Mouse (Mus musculus): ENCODE results near the gene Cdh4. TPM values are rescaled to one million over a fixed set of nuclear protein-coding genes. Genes with fewer than 3 reads are reported as not detected.

The Cdh4 gene
- polyA plus RNA-seq, 1 experiment from 2014 or later = 8.5 TPM

- no peaks in the 10 kb centered on the region for H3K36me3 ChIP-seq (ENCODE audit: control insufficient read depth, insufficient read depth, low read length)
- peak; percentile 56 for DNase-seq (ENCODE audit: low spot score, missing footprints)
- no peak overlapping the region for H3K9ac ChIP-seq (ENCODE audit: low read length)
- H3K4me1 ChIP-seq (ENCODE audit: control insufficient read depth, insufficient read depth, low read length) = no peaks in the 10 kb centered on the region
- no peaks in the 10 kb centered on the region for H3K9me3 ChIP-seq (ENCODE audit: control insufficient read depth, low read length)
- no peak overlapping the region for H3K4me2 ChIP-seq
- ATAC-seq (ENCODE audit: low FRiP score) = no peak
- H3K27ac ChIP-seq (ENCODE audit: low read depth, low read length) = no peak overlapping the region
- H3K27me3 ChIP-seq (ENCODE audit: control insufficient read depth, insufficient read depth, low read length) = no peaks in the 10 kb centered on the region
- no peak overlapping the region for H3K4me3 ChIP-seq (ENCODE audit: low read depth, low read length)
- 93% methylated on average over 3 of the region's 3 CpGs for WGBS
Measured at GRCm38 (mm10) chr2:179706616-179707015, 264.4 kb downstream of the Cdh4 start.

GRCm38 (mm10) chr2:179709111-179709510 is 266.9 kb downstream of the Cdh4 start:
- Histone ChIP-seq H3K4me3 (ENCODE audit: low read depth, low read length) (no peak overlapping the region), H3K27ac (ENCODE audit: low read depth, low read length) (no peak overlapping the region), H3K27me3 (ENCODE audit: control insufficient read depth, insufficient read depth, low read length) (no peaks in the 10 kb centered on the region), H3K4me1 (ENCODE audit: control insufficient read depth, insufficient read depth, low read length) (no peaks in the 10 kb centered on the region), H3K36me3 (ENCODE audit: control insufficient read depth, insufficient read depth, low read length) (no peaks in the 10 kb centered on the region), H3K4me2 (no peak overlapping the region), H3K9me3 (ENCODE audit: control insufficient read depth, low read length) (no peaks in the 10 kb centered on the region), H3K9ac (ENCODE audit: low read length) (no peak overlapping the region)
- peak; percentile 66 for DNase-seq (ENCODE audit: low spot score, missing footprints)
- no peak for ATAC-seq (ENCODE audit: low FRiP score)
- 80% methylated on average over 2 of the region's 2 CpGs for WGBS

GRCm38 (mm10) chr2:179712690-179713089 is 270.5 kb downstream of the Cdh4 start:
- H3K27me3 ChIP-seq (ENCODE audit: control insufficient read depth, insufficient read depth, low read length) = no peaks in the 10 kb centered on the region
- no peak overlapping the region for H3K9ac ChIP-seq (ENCODE audit: low read length)
- WGBS = 67% methylated on average over 7 of the region's 7 CpGs
- no peak overlapping the region for H3K4me3 ChIP-seq (ENCODE audit: low read depth, low read length)
- peak; percentile 40; the same call in 1 of the 2 replicates for ATAC-seq (ENCODE audit: low FRiP score)
- no peaks in the 10 kb centered on the region for H3K4me1 ChIP-seq (ENCODE audit: control insufficient read depth, insufficient read depth, low read length)
- H3K27ac ChIP-seq (ENCODE audit: low read depth, low read length) = no peak overlapping the region
- H3K4me2 ChIP-seq = no peak overlapping the region
- no peaks in the 10 kb centered on the region for H3K36me3 ChIP-seq (ENCODE audit: control insufficient read depth, insufficient read depth, low read length)
- DNase-seq (ENCODE audit: low spot score, missing footprints) = peak; percentile 51
- H3K9me3 ChIP-seq (ENCODE audit: control insufficient read depth, low read length) = no peaks in the 10 kb centered on the region

GRCm38 (mm10) chr2:179713326-179713725 is 271.1 kb downstream of the Cdh4 start:
- DNase-seq (ENCODE audit: low spot score, missing footprints) = peak; percentile 60
- Histone ChIP-seq H3K4me1 (ENCODE audit: control insufficient read depth, insufficient read depth, low read length) (no peaks in the 10 kb centered on the region), H3K36me3 (ENCODE audit: control insufficient read depth, insufficient read depth, low read length) (no peaks in the 10 kb centered on the region), H3K9me3 (ENCODE audit: control insufficient read depth, low read length) (no peaks in the 10 kb centered on the region), H3K9ac (ENCODE audit: low read length) (no peak overlapping the region), H3K27ac (ENCODE audit: low read depth, low read length) (no peak overlapping the region), H3K27me3 (ENCODE audit: control insufficient read depth, insufficient read depth, low read length) (no peaks in the 10 kb centered on the region), H3K4me3 (ENCODE audit: low read depth, low read length) (no peak overlapping the region), H3K4me2 (no peak overlapping the region)
- peak; percentile 19; the same call in 1 of the 2 replicates for ATAC-seq (ENCODE audit: low FRiP score)
- WGBS = 86% methylated on average over 4 of the region's 4 CpGs

- ATAC-seq (ENCODE audit: low FRiP score) (no peak), DNase-seq (ENCODE audit: low spot score, missing footprints) (no peak)
- Histone ChIP-seq H3K4me2 (no peak overlapping the region), H3K9ac (ENCODE audit: low read length) (no peak overlapping the region), H3K4me3 (ENCODE audit: low read depth, low read length) (no peak overlapping the region), H3K9me3 (ENCODE audit: control insufficient read depth, low read length) (no peaks in the 10 kb centered on the region), H3K27ac (ENCODE audit: low read depth, low read length) (no peak overlapping the region), H3K4me1 (ENCODE audit: control insufficient read depth, insufficient read depth, low read length) (no peaks in the 10 kb centered on the region), H3K36me3 (ENCODE audit: control insufficient read depth, insufficient read depth, low read length) (no peaks in the 10 kb centered on the region), H3K27me3 (ENCODE audit: control insufficient read depth, insufficient read depth, low read length) (no peaks in the 10 kb centered on the region)
- 80% methylated on average over 3 of the region's 3 CpGs for WGBS
Measured at GRCm38 (mm10) chr2:179714145-179714544, 271.9 kb downstream of the Cdh4 start.

- DNase-seq (ENCODE audit: low spot score, missing footprints) (peak; percentile 56), ATAC-seq (ENCODE audit: low FRiP score) (no peak)
- no peaks in the 10 kb centered on the region for H3K4me1 ChIP-seq (ENCODE audit: control insufficient read depth, insufficient read depth, low read length)
- H3K36me3 ChIP-seq (ENCODE audit: control insufficient read depth, insufficient read depth, low read length) = no peaks in the 10 kb centered on the region
- no peaks in the 10 kb centered on the region for H3K27me3 ChIP-seq (ENCODE audit: control insufficient read depth, insufficient read depth, low read length)
- no peak overlapping the region for H3K27ac ChIP-seq (ENCODE audit: low read depth, low read length)
- no peak overlapping the region for H3K4me3 ChIP-seq (ENCODE audit: low read depth, low read length)
- H3K9me3 ChIP-seq (ENCODE audit: control insufficient read depth, low read length) = no peaks in the 10 kb centered on the region
- no peak overlapping the region for H3K4me2 ChIP-seq
- H3K9ac ChIP-seq (ENCODE audit: low read length) = no peak overlapping the region
- 100% methylated on average over 1 of the region's 1 CpGs for WGBS
Measured at GRCm38 (mm10) chr2:179715375-179715774, 273.1 kb downstream of the Cdh4 start.

GRCm38 (mm10) chr2:179720366-179720765 is 278.1 kb downstream of the Cdh4 start:
- Histone ChIP-seq H3K27ac (ENCODE audit: low read depth, low read length) (no peak overlapping the region), H3K9ac (ENCODE audit: low read length) (no peak overlapping the region), H3K4me1 (ENCODE audit: control insufficient read depth, insufficient read depth, low read length) (no peaks in the 10 kb centered on the region), H3K4me2 (no peak overlapping the region), H3K36me3 (ENCODE audit: control insufficient read depth, insufficient read depth, low read length) (no peaks in the 10 kb centered on the region), H3K9me3 (ENCODE audit: control insufficient read depth, low read length) (no peaks in the 10 kb centered on the region), H3K4me3 (ENCODE audit: low read depth, low read length) (no peak overlapping the region), H3K27me3 (ENCODE audit: control insufficient read depth, insufficient read depth, low read length) (no peaks in the 10 kb centered on the region)
- ATAC-seq (ENCODE audit: low FRiP score) (no peak), DNase-seq (ENCODE audit: low spot score, missing footprints) (peak; percentile 75)
- 12% methylated on average over 3 of the region's 3 CpGs for WGBS

- no peaks in the 10 kb centered on the region for H3K4me1 ChIP-seq (ENCODE audit: control insufficient read depth, insufficient read depth, low read length)
- H3K9ac ChIP-seq (ENCODE audit: low read length) = no peak overlapping the region
- 61% methylated on average over 18 of the region's 18 CpGs for WGBS
- no peaks in the 10 kb centered on the region for H3K36me3 ChIP-seq (ENCODE audit: control insufficient read depth, insufficient read depth, low read length)
- no peaks in the 10 kb centered on the region for H3K9me3 ChIP-seq (ENCODE audit: control insufficient read depth, low read length)
- H3K4me3 ChIP-seq (ENCODE audit: low read depth, low read length) = no peak overlapping the region
- no peak overlapping the region for H3K27ac ChIP-seq (ENCODE audit: low read depth, low read length)
- DNase-seq (ENCODE audit: low spot score, missing footprints) (peak; percentile 82), ATAC-seq (ENCODE audit: low FRiP score) (no peak)
- no peaks in the 10 kb centered on the region for H3K27me3 ChIP-seq (ENCODE audit: control insufficient read depth, insufficient read depth, low read length)
- no peak overlapping the region for H3K4me2 ChIP-seq
Measured at GRCm38 (mm10) chr2:179721534-179722516, 279.6 kb downstream of the Cdh4 start.

GRCm38 (mm10) chr2:179722776-179723386 is 280.6 kb downstream of the Cdh4 start:
- no peaks in the 10 kb centered on the region for H3K36me3 ChIP-seq (ENCODE audit: control insufficient read depth, insufficient read depth, low read length)
- H3K9me3 ChIP-seq (ENCODE audit: control insufficient read depth, low read length) = no peaks in the 10 kb centered on the region
- ATAC-seq (ENCODE audit: low FRiP score) = peak; percentile 52; the same call in 1 of the 2 replicates
- no peaks in the 10 kb centered on the region for H3K4me1 ChIP-seq (ENCODE audit: control insufficient read depth, insufficient read depth, low read length)
- no peak overlapping the region for H3K4me3 ChIP-seq (ENCODE audit: low read depth, low read length)
- H3K27me3 ChIP-seq (ENCODE audit: control insufficient read depth, insufficient read depth, low read length) = no peaks in the 10 kb centered on the region
- H3K27ac ChIP-seq (ENCODE audit: low read depth, low read length) = no peak overlapping the region
- H3K4me2 ChIP-seq = no peak overlapping the region
- no peak overlapping the region for H3K9ac ChIP-seq (ENCODE audit: low read length)
- 78% methylated on average over 4 of the region's 4 CpGs for WGBS
- peak; percentile 73 for DNase-seq (ENCODE audit: low spot score, missing footprints)
